Mouse (Mus musculus): ENCODE data around the gene 4930435E12Rik.

The 4930435E12Rik gene

DNA sequence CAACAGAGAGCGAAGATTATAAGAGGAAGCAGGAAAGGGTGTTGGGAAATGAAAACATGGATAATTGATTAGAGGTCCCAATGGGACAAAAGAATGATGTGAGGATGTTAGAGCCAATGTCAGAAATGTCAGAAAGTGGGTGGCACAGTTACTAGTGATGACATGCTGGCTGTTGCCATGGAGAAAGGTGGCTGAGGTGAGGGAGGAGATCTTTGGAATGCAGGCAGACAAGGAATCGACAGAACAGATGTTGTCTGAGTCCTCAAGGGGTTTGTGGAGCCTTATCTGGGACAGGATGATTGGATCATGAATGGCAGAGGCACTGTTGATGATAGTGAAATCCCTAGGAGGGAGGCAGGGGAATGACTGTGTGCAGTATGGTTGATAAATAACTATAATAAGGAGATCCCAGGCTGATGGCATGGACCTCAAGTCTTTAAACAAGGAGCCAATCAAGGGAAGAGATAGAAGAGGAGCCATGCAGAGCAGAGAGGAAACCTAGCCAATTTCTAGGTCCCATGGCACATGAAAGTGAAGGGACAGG, 46.0 kb downstream of the 4930435E12Rik start:
- H3K27me3 ChIP-seq (ENCODE audit: control insufficient read depth, insufficient read depth, low read length, poor library complexity, severe bottlenecking), result no peaks in the 10 kb centered on the region
- DNase-seq (ENCODE audit: low read depth, low spot score), result no peak

DNA sequence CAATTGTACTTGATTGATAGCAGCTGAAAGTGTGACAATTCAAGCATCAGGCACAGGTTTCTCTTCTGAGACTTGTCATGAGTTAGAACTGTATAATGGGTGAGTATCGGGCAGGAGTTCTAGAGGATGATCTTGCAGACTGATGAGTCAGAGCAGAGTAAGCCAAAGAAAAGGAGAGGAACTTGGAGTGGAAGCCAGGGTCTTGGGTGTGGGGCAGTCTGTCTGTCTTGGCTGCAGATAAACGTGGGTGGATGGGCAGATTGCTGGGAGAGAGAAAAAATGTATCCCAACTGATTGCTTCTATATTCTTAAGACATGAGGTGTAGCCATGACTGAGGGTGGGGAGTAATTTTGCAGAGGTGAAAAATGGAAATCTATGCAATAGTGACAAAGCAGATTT, 46.6 kb downstream of the 4930435E12Rik start:
- Histone ChIP-seq H3K27me3 (ENCODE audit: control insufficient read depth, insufficient read depth, low read length, poor library complexity, severe bottlenecking) (no peaks in the 10 kb centered on the region), H3K36me3 (ENCODE audit: control insufficient read depth, insufficient read depth, low read length, poor library complexity, severe bottlenecking) (no peaks in the 10 kb centered on the region)
- no peak for DNase-seq (ENCODE audit: low read depth, low spot score)

More for the DNA sequence above, 46.0 kb downstream of the 4930435E12Rik start:
- no peaks in the 10 kb centered on the region for H3K36me3 ChIP-seq (ENCODE audit: control insufficient read depth, insufficient read depth, low read length, poor library complexity, severe bottlenecking)

- no peak for DNase-seq (ENCODE audit: low read depth, low spot score)
- Histone ChIP-seq H3K27me3 (ENCODE audit: control insufficient read depth, insufficient read depth, low read length, poor library complexity, severe bottlenecking) (no peaks in the 10 kb centered on the region), H3K36me3 (ENCODE audit: control insufficient read depth, insufficient read depth, low read length, poor library complexity, severe bottlenecking) (no peaks in the 10 kb centered on the region)
Measured at GRCm38 (mm10) chr16:38780960-38781572, 47.5 kb downstream of the 4930435E12Rik start.

DNA sequence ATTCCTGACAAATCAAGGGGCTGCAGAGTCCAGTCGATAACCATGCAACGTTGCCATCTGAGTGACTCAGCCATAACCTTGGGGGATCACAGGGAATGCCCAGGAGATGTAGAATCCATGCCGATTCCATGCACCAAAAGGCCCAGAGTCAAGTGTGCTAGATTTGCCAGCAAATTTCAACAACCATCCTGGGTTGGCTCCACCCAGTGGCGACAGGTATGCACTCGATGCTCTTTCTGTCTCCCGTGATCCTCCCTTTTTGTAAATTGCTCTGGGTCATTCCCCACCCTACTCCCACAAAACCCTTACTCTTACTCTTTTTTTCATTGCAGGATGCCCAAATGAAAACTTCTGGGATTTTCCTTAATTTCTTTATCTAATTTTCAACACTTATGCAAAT, 52.2 kb downstream of the 4930435E12Rik start:
- Histone ChIP-seq H3K36me3 (ENCODE audit: control insufficient read depth, insufficient read depth, low read length, poor library complexity, severe bottlenecking) (no peaks in the 10 kb centered on the region), H3K27me3 (ENCODE audit: control insufficient read depth, insufficient read depth, low read length, poor library complexity, severe bottlenecking) (no peaks in the 10 kb centered on the region)
- no peak for DNase-seq (ENCODE audit: low read depth, low spot score)

- Histone ChIP-seq H3K27me3 (ENCODE audit: control insufficient read depth, insufficient read depth, low read length, poor library complexity, severe bottlenecking) (no peaks in the 10 kb centered on the region), H3K36me3 (ENCODE audit: control insufficient read depth, insufficient read depth, low read length, poor library complexity, severe bottlenecking) (no peaks in the 10 kb centered on the region)
- DNase-seq (ENCODE audit: low read depth, low spot score), result no peak
Measured at GRCm38 (mm10) chr16:38774964-38775746, 53.4 kb downstream of the 4930435E12Rik start.

GRCm38 (mm10) chr16:38772906-38773496, 55.5 kb downstream of the 4930435E12Rik start:
- Histone ChIP-seq H3K27me3 (ENCODE audit: control insufficient read depth, insufficient read depth, low read length, poor library complexity, severe bottlenecking) (no peaks in the 10 kb centered on the region), H3K36me3 (ENCODE audit: control insufficient read depth, insufficient read depth, low read length, poor library complexity, severe bottlenecking) (no peaks in the 10 kb centered on the region)
- no peak for DNase-seq (ENCODE audit: low read depth, low spot score)

DNA sequence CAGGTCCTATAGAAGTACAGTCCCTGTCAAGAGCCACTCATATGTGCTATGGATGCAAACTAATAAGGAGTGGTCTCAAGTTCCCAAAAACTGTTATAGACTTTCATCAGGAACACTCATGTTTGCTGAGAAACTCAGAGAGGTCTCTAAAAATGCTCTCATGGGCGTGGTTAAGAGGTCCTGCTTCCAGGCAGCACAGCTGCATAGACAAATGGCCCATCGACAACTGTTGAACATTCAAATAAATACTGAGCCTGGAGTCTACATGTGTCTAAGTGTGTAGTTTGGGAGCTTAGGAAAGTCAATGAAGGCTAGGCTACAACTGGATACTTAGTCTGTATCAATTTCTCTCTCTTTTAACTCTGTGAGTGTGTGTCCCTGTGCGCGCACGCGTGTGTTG, 57.4 kb downstream of the 4930435E12Rik start:
- Histone ChIP-seq H3K27me3 (ENCODE audit: control insufficient read depth, insufficient read depth, low read length, poor library complexity, severe bottlenecking) (no peaks in the 10 kb centered on the region), H3K36me3 (ENCODE audit: control insufficient read depth, insufficient read depth, low read length, poor library complexity, severe bottlenecking) (no peaks in the 10 kb centered on the region)
- DNase-seq (ENCODE audit: low read depth, low spot score), result no peak

DNA sequence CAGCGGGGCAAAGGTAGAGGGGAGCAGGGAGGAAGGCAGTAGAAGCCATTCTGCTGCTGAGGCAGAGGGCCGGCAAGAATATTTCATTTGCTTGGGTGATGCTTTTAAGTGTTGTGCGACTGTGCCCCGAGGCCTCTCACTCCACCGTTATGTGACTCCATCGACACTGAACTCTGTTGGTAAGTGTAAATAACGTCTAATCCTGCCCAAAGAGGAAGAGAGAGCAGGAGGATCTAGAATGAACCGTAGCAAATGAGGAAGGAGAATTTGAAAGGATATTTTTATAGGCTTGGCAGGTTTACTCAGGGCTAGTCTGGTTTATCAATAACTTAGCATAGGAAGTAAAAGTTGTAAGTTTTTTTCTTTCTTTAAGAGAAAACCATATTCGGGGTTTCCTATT, 59.0 kb downstream of the 4930435E12Rik start:
- H3K36me3 ChIP-seq (ENCODE audit: control insufficient read depth, insufficient read depth, low read length, poor library complexity, severe bottlenecking), result no peaks in the 10 kb centered on the region
- no peak for DNase-seq (ENCODE audit: low read depth, low spot score)
- no peaks in the 10 kb centered on the region for H3K27me3 ChIP-seq (ENCODE audit: control insufficient read depth, insufficient read depth, low read length, poor library complexity, severe bottlenecking)

DNA sequence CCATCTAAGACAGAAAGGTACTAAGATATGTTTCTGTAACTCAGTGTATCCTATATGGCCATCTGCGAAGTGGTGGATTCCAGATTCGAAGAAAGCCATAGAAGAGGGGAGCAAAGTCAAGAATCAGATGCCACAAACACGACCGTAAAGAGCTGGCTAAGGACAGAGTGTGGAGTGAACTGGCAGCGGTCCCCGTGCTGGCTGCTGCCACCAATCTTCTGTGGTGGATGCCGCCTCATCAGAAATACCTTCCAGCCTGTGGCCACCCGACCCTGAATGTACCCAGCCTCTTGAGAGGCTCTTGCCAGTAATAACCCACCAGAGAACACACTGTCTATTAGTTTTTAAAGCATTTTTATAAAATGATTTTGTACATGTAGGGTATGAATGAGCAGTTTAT, 60.2 kb downstream of the 4930435E12Rik start:
- no peak for DNase-seq (ENCODE audit: low read depth, low spot score)
- no peaks in the 10 kb centered on the region for H3K27me3 ChIP-seq (ENCODE audit: control insufficient read depth, insufficient read depth, low read length, poor library complexity, severe bottlenecking)

DNA sequence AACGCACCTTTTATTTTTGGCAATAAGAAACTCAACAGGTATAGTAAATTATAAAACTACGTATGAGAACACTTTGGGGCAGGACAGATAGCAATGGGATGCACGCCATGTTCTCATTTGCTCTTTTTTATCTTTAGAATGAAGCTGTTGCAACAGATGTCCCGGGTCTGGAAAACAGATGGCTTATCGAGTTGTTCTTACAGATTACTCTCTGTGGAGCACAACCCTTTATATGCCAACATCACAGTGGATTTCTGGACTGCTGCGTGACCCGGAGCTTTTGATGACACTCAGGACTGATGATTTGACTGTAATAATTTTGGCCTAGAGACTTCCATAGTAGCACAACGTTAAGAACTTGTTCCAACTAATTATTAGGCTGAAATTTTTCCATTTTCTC, 60.8 kb downstream of the 4930435E12Rik start:
- H3K36me3 ChIP-seq (ENCODE audit: control insufficient read depth, insufficient read depth, low read length, poor library complexity, severe bottlenecking), result no peaks in the 10 kb centered on the region
- no peak for DNase-seq (ENCODE audit: low read depth, low spot score)
- H3K27me3 ChIP-seq (ENCODE audit: control insufficient read depth, insufficient read depth, low read length, poor library complexity, severe bottlenecking), result no peaks in the 10 kb centered on the region

More for the DNA sequence above, 60.2 kb downstream of the 4930435E12Rik start:
- no peaks in the 10 kb centered on the region for H3K36me3 ChIP-seq (ENCODE audit: control insufficient read depth, insufficient read depth, low read length, poor library complexity, severe bottlenecking)

DNA sequence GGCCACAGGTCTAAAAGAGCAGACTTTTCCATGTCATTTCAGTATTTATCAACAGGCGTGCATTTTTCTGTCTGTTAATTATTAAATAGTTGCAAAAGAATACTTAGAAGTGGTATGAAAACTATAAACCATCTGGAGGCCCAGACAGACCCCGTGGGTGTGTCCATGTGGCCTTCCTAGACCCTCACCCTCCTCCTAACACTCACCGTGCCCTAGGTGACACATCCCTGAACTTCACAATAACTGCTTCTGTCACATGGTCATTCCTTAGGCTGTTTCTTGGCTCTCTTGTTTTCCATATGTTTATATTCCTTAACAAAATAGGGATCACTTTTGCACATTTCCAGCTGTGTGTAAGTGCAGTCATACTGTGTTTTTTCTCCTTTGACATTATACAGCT, 61.9 kb downstream of the 4930435E12Rik start:
- DNase-seq (ENCODE audit: low read depth, low spot score), result no peak
- H3K36me3 ChIP-seq (ENCODE audit: control insufficient read depth, insufficient read depth, low read length, poor library complexity, severe bottlenecking), result no peaks in the 10 kb centered on the region

GRCm38 (mm10) chr16:38763508-38763907, 65.0 kb downstream of the 4930435E12Rik start:
- no peaks in the 10 kb centered on the region for H3K36me3 ChIP-seq (ENCODE audit: control insufficient read depth, insufficient read depth, low read length, poor library complexity, severe bottlenecking)
- DNase-seq (ENCODE audit: low read depth, low spot score), result no peak

More for the DNA sequence above, 61.9 kb downstream of the 4930435E12Rik start:
- H3K27me3 ChIP-seq (ENCODE audit: control insufficient read depth, insufficient read depth, low read length, poor library complexity, severe bottlenecking), result no peaks in the 10 kb centered on the region

GRCm38 (mm10) chr16:38762401-38762800, 66.1 kb downstream of the 4930435E12Rik start:
- DNase-seq (ENCODE audit: low read depth, low spot score), result no peak
- H3K27me3 ChIP-seq (ENCODE audit: control insufficient read depth, insufficient read depth, low read length, poor library complexity, severe bottlenecking), result no peaks in the 10 kb centered on the region
- no peaks in the 10 kb centered on the region for H3K36me3 ChIP-seq (ENCODE audit: control insufficient read depth, insufficient read depth, low read length, poor library complexity, severe bottlenecking)

More at GRCm38 (mm10) chr16:38763508-38763907, 65.0 kb downstream of the 4930435E12Rik start:
- no peaks in the 10 kb centered on the region for H3K27me3 ChIP-seq (ENCODE audit: control insufficient read depth, insufficient read depth, low read length, poor library complexity, severe bottlenecking)
